Mouse (Mus musculus) thymus, adult 2 months (tissue): ENCODE results near the gene Slc9b1.

Experiments
- CTCF ChIP-seq: fragments of 200-500 bp; IDR thresholded peaks from 2 replicates; pipeline ENCODE4 v1.5.1; 2012; ENCODE audit warnings: mild to moderate bottlenecking, control low read depth, low read length, moderate library complexity, borderline replicate concordance; ENCODE audit not compliant: control insufficient read depth, poor library complexity, insufficient read depth; ENCODE audit errors: extremely low read depth
- POLR2A ChIP-seq: fragments of 200-500 bp; IDR thresholded peaks from 2 replicates; pipeline ENCODE4 v1.6.1; 2012; ENCODE audit warnings: mild to moderate bottlenecking, low read length, control low read depth, moderate library complexity; ENCODE audit not compliant: control insufficient read depth, poor library complexity, insufficient read depth; ENCODE audit errors: extremely low read depth

DNA sequence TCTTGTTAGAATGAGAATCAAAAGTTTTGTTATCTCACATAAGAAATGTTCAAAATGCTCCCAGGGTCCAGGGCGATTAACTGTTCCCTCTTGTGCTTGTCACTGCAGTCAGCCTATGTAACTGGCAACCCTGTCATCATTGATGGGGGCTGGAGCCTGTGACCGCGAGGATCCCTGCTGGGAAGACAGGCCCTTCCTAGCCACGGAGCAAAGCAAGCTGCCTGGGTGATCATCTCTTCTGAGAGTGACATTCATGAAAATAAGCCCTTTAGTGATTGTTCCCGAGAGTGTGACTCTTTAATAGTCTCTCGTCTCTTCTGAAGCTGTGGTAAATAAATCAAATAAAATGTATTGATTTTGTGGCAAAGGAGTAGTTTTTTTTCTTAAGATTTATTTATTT, 43.8 kb upstream of the Slc9b1 start:
- TF ChIP-seq CTCF (no peak), POLR2A (no peak)
